Mouse (Mus musculus) erythroblast, embryonic 14.5 days (primary cell): ENCODE measurements around the gene Trabd2b.

Source experiments
- GATA1 ChIP-seq: IDR thresholded peaks from 2 replicates; pipeline ENCODE4 v1.6.1; 2012; ENCODE audit warnings: low read length, inconsistent platforms, mixed read lengths
- TAL1 ChIP-seq: IDR thresholded peaks from 3 replicates; pipeline ENCODE4 v1.6.1; 2012; ENCODE audit warnings: low read length, inconsistent platforms, mixed read lengths

- TF ChIP-seq GATA1 (no peak), TAL1 (no peak)
These were observed 125.1 kb downstream of the Trabd2b start for GRCm38 (mm10) chr4:114531591-114531990.
